Mouse (Mus musculus): ENCODE results near the gene Timm22.

Gene Timm22

DNA sequence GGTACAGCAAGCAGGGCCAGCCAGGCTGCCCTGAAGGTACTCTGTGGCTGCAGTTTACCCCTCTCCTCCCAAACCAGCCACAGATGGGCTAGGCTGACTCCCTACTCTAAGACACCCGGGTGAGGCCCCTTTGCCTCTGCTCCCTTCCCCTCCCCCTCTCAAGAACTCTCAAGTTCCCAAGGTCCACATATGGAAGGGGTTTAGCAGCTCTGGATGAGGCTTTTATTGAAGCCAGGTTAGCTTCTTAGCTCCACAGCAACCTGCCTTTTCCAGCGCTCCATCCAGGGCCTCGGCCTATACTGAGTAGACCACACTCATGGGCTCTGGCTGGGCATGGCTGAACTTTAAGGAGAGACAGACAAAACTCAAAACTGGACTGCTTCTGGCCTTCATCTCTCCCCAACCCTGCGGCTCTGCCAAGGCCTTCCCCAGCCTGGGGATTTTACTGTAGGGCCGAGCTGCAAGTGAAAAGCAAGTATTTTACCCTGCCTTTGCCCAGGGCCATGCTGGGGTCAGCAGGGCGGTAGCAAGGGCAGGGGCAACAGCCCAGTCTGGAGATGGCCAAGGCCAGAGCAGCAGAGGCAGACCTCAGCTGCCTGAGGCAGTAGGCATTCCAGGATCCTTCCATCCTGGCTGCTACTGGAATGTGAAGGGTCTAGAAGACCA lies 23.3 kb downstream of the Timm22 start:
- CTCF ChIA-PET: interaction anchor here (0.9 kb wide), 1 partner anchor 99 kb away, joined by 3 read pairs; no protein-coding TSS in a partner anchor

DNA sequence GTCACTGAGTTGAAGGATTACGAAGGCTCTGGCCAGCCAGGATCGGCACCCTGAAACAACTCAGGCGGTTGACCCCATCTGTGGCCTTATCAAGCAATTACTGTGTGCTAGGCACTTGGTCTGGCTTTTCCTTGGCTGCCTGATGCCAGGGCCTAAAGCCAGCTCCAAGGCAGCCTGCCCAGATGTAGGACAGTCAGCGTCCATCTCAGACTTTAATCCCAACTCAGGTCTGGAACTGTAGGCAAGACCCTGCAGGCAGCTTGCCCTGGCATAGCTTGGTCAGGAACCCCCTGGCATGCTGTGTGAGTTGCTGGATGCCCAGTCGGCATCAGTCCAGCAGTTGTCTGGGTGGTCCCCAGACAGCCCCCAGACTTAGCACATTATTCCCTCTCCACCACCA lies 29.3 kb downstream of the Timm22 start:
- CTCF ChIA-PET: no interaction called here

DNA sequence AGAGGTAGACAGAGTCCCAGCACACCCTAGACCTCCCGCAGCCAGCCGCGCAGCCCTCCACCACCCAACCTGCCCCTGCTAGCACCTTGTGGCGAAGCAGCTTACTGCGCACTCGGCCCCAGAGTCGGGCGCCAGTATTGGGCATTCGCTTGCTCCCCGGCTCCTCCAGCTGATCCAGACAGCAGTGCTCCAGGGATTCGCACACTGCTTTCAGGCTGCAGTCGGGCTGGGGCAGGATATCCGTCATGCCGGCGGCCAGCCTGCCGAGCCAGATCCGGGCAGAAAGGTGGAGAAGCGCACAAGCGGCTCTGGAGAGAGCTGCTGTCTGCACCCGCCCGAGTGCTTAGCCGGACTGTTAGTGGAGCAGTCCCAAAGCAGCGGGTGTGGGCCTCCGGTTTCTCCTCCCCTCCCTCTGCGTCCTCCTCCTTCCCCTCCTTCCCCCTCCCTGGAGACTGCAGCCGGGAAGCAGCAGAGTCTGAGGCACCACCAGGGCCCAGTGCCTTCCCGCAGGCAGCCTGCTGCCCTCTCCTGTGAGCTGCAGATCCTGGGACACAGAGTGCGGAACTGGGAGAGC lies 30.2 kb downstream of the Timm22 start:
- CTCF ChIA-PET: no interaction called here

DNA sequence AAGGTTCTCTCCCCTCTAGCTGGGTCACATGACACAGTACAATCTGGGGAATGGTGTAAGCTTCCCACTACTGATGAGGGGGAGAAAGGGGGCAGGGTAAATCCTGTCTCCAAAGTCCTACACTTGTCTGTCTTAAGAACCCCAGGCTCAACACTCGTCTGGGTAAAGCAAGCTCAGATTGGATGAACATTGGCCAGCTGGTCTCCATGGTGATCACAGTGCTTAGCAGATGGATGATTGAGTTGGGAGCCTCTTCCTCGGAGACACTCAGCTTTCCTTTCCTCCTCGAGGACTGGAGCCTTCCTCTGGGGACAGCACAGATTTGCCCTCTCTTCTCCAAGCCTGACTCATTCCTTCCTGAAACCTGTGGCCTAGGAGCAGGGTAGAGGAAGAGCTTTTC lies 32.9 kb downstream of the Timm22 start:
- CTCF ChIA-PET: no interaction called here

DNA sequence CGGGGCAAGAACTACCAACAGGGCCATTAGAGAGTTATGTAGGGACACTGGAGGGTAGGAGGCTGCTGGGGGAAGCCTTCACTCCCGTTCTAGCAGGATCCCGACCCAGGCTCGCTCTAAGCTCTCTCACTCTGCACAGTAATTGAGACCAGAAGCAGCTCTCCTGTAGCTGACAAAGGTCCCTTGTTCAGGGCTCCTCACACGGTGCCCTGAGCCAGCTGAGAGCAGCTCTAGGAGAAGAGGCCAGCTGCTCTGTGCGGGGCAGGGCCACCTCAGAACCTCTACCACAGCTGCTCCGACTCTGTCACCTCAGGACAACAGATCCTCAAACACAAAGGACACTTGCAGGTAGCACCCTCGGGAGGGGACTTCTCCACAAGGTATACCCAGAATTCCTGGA lies 38.7 kb downstream of the Timm22 start:
- CTCF ChIA-PET: no interaction called here

DNA sequence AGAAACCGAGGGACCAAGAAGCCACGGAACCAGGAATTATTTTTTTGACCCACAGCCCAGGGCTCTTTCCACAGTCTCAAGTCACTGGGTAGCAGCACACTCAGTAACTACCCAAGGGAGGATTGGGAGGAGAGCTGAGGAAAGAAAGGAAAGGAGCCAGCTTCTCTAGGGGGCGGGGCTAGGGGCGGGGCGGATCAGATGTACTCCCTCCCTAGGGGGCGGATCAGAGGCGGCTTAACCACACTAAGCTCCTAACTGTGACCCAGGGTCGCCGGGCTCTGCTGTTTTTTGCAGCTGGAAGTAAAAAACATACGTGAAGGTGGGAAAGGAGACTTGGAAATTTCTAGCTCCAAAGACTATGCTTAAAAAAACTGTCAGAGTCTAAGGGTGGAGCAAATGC lies 39.5 kb downstream of the Timm22 start:
- CTCF ChIA-PET: no interaction called here

DNA sequence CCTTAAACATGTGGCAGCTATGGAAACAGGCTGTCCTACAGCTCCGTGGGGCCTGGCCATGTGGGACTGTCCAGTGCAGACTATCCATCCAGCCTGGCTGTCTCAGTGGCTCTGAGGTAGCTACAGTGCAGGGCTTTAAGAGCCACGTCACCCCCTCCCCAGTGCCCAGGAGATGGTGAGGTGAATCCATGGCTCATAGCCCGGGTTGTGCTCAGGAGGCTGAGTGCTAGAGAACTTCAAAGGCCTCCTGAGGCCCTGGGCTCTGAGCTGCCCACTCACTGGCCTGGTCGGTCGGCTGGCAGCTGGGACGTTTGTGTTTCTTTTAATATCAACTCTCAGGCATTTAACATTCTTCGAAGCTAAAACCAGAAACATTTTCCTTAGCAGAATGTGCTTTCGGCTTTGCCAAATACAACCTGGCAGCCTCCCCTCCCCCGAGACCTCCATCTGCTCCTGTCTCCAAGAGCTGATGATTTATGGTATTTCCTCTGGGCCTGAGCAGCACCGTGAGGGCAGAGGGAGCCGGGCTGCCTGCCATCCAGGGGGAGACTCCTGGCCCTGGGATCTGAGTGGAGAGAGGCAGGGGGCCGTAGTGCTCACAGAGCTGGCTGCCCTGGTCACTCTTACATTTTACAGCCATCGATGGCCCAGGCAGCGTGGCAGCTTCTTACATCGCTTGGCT lies 42.9 kb downstream of the Timm22 start:
- CTCF ChIA-PET: no interaction called here

DNA sequence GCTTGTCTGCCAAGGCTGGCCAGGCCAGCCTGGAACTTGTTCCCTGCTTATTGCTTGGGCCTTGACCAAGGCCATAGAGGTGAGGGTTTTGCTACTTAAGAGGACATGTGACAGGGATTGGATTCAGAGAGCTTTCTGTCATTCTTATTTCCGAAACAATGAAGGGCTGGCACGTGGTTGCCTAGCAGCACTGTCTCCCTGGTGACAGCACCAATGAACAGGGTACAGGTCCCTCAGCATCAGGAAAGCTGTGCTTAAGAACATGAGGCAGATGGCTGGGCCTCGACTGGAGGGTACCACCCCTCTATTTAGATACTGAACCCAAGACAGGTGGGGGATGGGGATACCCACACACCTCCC lies 43.4 kb downstream of the Timm22 start:
- CTCF ChIA-PET: no interaction called here

DNA sequence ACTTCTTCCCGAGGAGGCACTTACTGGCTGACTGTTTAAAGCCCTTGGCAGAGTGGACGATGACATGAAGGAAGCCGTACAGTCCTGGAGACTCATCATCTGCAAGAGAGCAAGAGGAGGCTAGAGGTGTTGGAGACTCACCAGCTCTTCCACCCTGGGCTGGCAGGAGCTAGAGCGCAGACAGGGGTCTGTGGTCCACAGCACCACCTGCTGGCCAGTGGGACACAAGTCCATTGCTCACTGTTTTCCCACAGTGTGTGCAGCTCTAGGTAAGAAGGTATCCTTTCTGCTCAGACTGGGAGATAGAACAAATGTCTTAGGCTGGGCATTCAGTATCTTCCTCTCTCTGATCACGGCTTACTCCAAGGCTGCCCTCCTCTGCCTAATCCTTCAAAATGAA lies 47.7 kb downstream of the Timm22 start:
- CTCF ChIA-PET: interaction anchor here (2.9 kb wide), 1 partner anchor 41 kb away, joined by 13 read pairs; no protein-coding TSS in a partner anchor

DNA sequence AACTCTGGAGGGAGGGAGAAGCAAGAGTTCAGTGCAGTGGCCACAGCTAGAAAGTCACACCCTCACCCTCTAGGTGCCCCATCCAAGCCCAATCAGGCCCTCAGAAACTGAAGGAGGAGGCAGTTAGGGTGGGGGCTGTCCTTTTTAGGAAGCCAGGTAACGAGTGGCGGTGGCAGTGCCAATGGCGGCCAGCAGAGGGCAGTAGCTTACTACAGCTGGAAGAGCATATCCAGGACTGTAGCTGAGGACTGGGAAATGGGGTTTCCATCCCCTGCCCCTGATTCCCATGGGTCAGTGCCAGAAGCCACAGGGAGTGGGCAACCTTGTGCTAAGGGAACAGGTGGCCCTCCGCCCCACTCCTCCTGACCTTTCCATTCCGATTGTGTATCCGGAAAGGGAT lies 49.5 kb downstream of the Timm22 start:
- CTCF ChIA-PET: interaction anchor here (0.7 to 2.9 kb wide), 2 partner anchors 37 to 39 kb away, joined by 3 to 13 read pairs; no protein-coding TSS in a partner anchor

DNA sequence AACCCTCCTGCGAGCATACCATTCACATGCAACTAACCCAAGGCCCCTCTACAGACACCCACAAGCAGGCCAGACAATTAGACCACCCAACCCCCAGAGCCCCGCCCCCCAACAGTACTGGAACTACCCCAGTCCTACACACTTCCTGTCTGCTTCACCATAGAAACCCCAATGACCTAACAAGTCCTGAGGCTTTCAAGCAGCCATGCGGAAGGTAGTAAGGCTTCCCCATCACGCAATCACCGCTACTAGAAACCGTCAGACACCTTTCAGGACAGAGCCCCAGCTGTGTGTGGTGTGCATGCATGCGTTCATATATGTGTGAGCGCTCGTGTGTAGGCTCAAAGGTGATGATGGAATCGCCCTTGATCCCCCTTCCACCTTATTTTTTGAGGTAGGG lies 50.1 kb downstream of the Timm22 start:
- CTCF ChIA-PET: interaction anchor here (0.6 to 2.9 kb wide), 4 partner anchors 39 to 429 kb away, joined by 5 to 20 read pairs (median 11); no protein-coding TSS in a partner anchor

DNA sequence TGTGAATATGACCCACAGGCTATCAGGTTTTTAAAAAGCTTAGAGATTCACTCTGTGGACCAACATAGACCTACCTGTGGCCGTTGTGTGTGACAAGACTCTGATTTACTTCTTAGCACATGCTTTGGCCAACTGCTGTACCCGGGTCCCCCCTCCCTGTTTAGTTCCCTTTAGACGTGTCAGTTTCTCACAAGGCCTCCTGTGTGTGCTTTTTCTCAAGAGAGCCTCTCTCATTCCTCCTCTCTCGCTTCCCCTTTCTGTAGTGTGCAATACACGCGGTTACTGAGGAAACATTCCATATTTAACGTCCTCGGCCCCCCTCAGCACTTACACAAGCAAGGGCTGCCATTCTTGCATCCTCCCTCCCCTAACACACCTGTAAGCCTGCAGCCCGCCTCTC lies 52.0 kb downstream of the Timm22 start:
- CTCF ChIA-PET: no interaction called here

DNA sequence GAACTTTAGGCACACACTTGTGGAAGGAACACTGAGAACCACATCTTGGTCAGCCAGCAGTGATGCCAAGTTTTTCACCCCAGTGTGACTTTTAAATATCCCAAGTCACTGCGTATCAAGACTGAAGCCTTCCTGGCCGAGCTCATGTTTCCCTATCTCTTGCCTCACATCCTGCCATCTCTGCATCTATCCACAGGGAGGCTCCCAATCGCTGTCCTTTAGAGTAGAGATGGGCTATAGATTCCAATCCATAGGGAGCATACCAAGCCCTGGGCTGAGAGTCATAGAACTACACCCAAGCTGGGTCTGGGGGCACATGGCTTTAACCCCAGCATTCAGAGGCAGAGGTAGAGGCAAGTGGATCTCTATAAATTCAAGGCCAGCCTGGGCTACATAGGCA lies 52.7 kb downstream of the Timm22 start:
- CTCF ChIA-PET: no interaction called here

DNA sequence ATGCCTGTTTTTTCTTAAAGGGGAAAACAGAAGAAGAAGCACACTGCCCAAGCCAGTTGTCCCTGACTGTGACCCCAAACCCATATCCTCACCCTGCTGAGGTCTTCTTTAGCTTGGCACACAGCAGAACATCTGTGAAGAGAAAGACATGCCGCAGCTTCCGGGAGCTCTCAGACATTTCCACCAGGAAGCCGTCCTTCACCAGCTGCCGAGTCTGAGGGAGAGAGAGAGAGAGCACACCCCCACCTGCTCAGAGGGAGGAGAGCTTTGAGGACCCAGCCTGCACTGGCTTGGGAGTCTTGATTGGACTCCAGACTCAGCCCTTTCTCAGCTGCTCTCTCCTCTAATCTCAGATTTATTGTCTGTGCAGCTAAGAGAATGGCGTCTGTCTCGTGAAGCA lies 54.4 kb downstream of the Timm22 start:
- CTCF ChIA-PET: interaction anchor here (0.6 to 1.0 kb wide), 2 partner anchors 32 to 185 kb away, joined by 3 read pairs; no protein-coding TSS in a partner anchor

DNA sequence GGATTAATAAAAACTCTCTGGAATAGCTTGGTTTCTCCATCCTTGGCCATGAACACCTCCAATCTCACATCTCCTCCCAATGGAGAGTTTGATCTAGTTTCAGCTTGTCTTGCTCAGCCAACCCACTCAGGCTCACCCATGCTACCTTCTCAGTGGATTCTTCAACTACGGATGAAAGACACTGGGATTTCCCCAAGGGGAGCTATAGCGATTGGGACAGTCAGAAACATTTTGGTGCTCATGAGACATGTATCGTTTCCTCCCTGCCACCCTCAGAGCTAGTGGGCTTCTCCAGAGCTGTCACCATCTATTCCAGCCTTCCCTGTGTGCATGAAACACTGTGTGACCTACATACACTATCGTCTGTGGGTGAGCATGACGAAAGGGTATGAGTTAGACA lies 54.9 kb downstream of the Timm22 start:
- CTCF ChIA-PET: interaction anchor here (0.6 to 1.0 kb wide), 2 partner anchors 32 to 184 kb away, joined by 3 read pairs; no protein-coding TSS in a partner anchor

DNA sequence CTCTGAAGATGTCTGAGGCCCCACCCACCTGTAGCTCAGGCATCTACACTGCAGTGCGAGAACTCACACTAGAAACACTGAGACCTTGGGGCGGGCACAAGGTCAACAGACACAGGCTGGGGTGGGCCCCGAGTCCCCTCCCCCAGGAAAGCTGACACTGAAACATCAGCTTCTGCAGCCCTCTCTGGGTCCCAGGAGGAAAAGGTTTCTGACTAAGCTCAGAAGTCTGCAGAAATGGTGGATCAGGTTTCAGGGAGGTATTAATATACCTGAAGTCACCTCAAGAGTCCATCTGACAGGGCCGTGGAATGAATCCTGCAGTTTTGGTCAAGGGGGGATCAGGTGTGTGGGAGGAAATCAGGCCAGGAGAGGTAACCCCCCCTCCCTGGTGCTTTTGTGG lies 59.1 kb downstream of the Timm22 start:
- CTCF ChIA-PET: no interaction called here
